Mouse (Mus musculus) liver, embryonic 14.5 days (tissue): ENCODE measurements at regions not wholly inside any gene's neighbourhood (a gene's known extent, or its start where the extent isn't known, plus 50 kb on each side); places are given as distances from the start of the nearest gene placed in this dataset.
"Not testable (repeated sequence)": the region's sequence is repeated elsewhere in the genome, so short reads cannot be mapped to it uniquely, and the experiment has no call there.

Source experiments
- ATAC-seq: fragments of 200-750 bp; cut with Nextera tagmentation; 2 replicates; pipeline ENCODE4 v1.8.0; 2017; ENCODE audit warnings: moderate number of reproducible peaks, mild to moderate bottlenecking, moderate library complexity; ENCODE audit not compliant: insufficient read depth
- DNase-seq, 3 experiments: peaks; one replicate each; pipeline ENCODE4 v3.0.0-alpha.2; 2012 to 2013; ENCODE audit warnings: low read depth in 3 of 3, low spot score in 3 of 3
- H3K27ac ChIP-seq: fragments of 300-500 bp; sonication (generic); 2 replicates; pipeline ENCODE4 v1.5.1; 2014; ENCODE audit warnings: moderate library complexity, mild to moderate bottlenecking, control low read depth, inconsistent platforms
- H3K27me3 ChIP-seq: fragments of 300-500 bp; sonication (generic); 2 replicates; pipeline ENCODE4 v1.6.1; 2014; ENCODE audit warnings: mild to moderate bottlenecking, low read length, moderate library complexity; ENCODE audit not compliant: control insufficient read depth, insufficient read depth
- H3K36me3 ChIP-seq: fragments of 300-500 bp; sonication (generic); replicated peaks from 2 replicates; pipeline ENCODE4 v1.6.1; 2014; ENCODE audit warnings: low read depth; ENCODE audit not compliant: control insufficient read depth, insufficient read depth
- H3K4me1 ChIP-seq, 2 experiments: fragments of 200-500 bp in 1 of 2; fragments of 300-500 bp in 1 of 2; sonication (generic) in 1 of 2; replicated peaks; 2 replicates each; pipeline ENCODE4 v1.6.1; 2012 to 2014; ENCODE audit warnings: antibody characterized with exemption in 1 of 2, inconsistent platforms in 1 of 2, low read length in 1 of 2; ENCODE audit not compliant: control insufficient read depth in 2 of 2, insufficient read depth in 2 of 2
- H3K4me2 ChIP-seq: fragments of 300-500 bp; sonication (generic); 2 replicates; pipeline ENCODE4 v1.6.1; 2014; ENCODE audit warnings: low read depth, mild to moderate bottlenecking, control low read depth, moderate library complexity
- H3K4me3 ChIP-seq, 2 experiments: fragments of 200-500 bp in 1 of 2; fragments of 300-500 bp in 1 of 2; sonication (generic) in 1 of 2; 2 replicates each; pipeline ENCODE4 v1.5.1; 2012 to 2014; ENCODE audit warnings: low read depth in 2 of 2, low read length in 2 of 2, mild to moderate bottlenecking in 2 of 2, control low read depth in 1 of 2, inconsistent platforms in 1 of 2, moderate library complexity in 1 of 2; ENCODE audit not compliant: insufficient read depth in 1 of 2
- H3K9ac ChIP-seq: fragments of 300-500 bp; sonication (generic); replicated peaks from 2 replicates; pipeline ENCODE4 v1.6.1; 2014; ENCODE audit warnings: mild to moderate bottlenecking, control low read depth, moderate library complexity
- H3K9me3 ChIP-seq: fragments of 300-500 bp; sonication (generic); 2 replicates; pipeline ENCODE4 v1.6.1; 2016; ENCODE audit warnings: low read length, mixed read lengths; ENCODE audit not compliant: control insufficient read depth
- CTCF ChIP-seq: IDR thresholded peaks from 2 replicates; pipeline ENCODE4 v1.5.1; 2016; ENCODE audit warnings: antibody characterized with exemption, low read depth, control low read depth
- EP300 ChIP-seq: IDR thresholded peaks from 2 replicates; pipeline ENCODE4 v1.6.1; 2016; ENCODE audit warnings: antibody characterized with exemption, low read depth
- WGBS: fragments of 180-500 bp; shearing (Covaris S2); extraction: QIAGEN DNeasy Blood & Tissue Kit; methylation state at CpG from one replicate; pipeline ENCODE4 v1.1.7; 2014; ENCODE audit not compliant: insufficient replicate concordance; 5-methylcytosine and 5-hydroxymethylcytosine counted together

GRCm38 (mm10) chr13:16464823-16465222 lies 453.2 kb downstream of the Inhba start:
- Histone ChIP-seq H3K27ac (no peak overlapping the region), H3K4me2 (no peak overlapping the region), H3K4me1 (no peaks in the 10 kb centered on the region; a peak in 1 of 4 replicates), H3K36me3 (no peaks in the 10 kb centered on the region), H3K9ac (no peak overlapping the region), H3K4me3 (no peak overlapping the region), H3K9me3 (no peaks in the 10 kb centered on the region), H3K27me3 (no peaks in the 10 kb centered on the region)
- WGBS, result 67% methylated on average over 1 of the region's 1 CpGs
- no peak for ATAC-seq
- no peak for TF ChIP-seq CTCF
- no peak for TF ChIP-seq EP300
- DNase-seq, result no peak

DNA sequence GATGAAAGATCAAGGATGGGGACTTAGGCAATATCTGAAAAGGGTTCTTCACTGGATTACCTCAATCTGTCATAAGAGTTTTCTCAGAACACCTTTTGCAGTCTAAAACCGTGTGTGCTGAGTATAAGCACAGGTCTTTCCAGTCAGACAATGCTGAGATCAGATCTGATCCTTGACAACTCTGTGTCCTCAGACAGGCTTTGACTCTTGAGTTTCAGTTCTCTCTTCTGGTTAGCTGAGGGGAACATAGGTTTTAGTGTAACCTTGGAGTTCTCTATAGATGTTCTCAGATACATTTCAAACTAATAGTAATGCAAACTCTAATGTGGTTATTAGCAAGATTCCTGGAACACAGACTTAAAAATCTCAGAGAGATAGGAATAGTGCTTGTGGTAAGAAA lies 453.7 kb downstream of the Inhba start:
- Histone ChIP-seq H3K4me2 (no peak overlapping the region), H3K4me1 (no peaks in the 10 kb centered on the region; a peak in 1 of 4 replicates), H3K9me3 (no peaks in the 10 kb centered on the region), H3K9ac (no peak overlapping the region), H3K27ac (no peak overlapping the region), H3K36me3 (no peaks in the 10 kb centered on the region), H3K4me3 (no peak overlapping the region), H3K27me3 (no peaks in the 10 kb centered on the region)
- ATAC-seq (no peak), DNase-seq (no peak)
- no peak for TF ChIP-seq CTCF
- TF ChIP-seq EP300, result no peak
- WGBS, result 29% methylated on average over 1 of the region's 1 CpGs

DNA sequence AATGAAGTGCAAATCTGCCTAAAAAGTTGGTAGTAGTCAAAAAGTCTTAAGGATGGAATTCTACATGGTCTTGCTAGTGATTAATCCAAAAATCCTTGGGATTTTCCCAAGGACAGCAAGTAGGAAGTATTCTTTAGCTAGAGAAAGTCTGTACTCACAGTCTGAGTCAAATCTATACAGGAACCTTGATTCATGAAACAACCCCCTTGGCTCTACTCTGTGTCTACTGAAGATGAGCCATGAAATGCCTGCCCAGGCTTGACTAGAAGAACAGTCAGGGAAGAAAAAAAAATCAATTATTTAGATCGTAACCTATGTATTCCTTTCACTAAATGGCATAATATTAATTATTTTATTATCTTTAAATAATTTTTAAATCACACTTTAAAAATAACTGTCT lies 454.2 kb downstream of the Inhba start:
- Histone ChIP-seq H3K4me1 (no peaks in the 10 kb centered on the region), H3K36me3 (no peaks in the 10 kb centered on the region), H3K4me2 (no peak overlapping the region), H3K27me3 (no peaks in the 10 kb centered on the region), H3K27ac (no peak overlapping the region), H3K9me3 (no peaks in the 10 kb centered on the region), H3K9ac (no peak overlapping the region), H3K4me3 (no peak overlapping the region)
- WGBS, result 70% methylated on average over 1 of the region's 1 CpGs
- ATAC-seq (no peak), DNase-seq (no peak)
- TF ChIP-seq CTCF (no peak), EP300 (no peak)

- no peak for DNase-seq
- no peaks in the 10 kb centered on the region for H3K9me3 ChIP-seq
- ATAC-seq, result no peak
- no peaks in the 10 kb centered on the region for H3K36me3 ChIP-seq
- no peak overlapping the region for H3K27ac ChIP-seq
- no peaks in the 10 kb centered on the region for H3K4me1 ChIP-seq
- H3K27me3 ChIP-seq, result no peaks in the 10 kb centered on the region
- TF ChIP-seq CTCF (no peak), EP300 (no peak)
- no peak overlapping the region for H3K9ac ChIP-seq
- no peak overlapping the region for H3K4me3 ChIP-seq
- WGBS, result 33% methylated on average over 1 of the region's 1 CpGs
- H3K4me2 ChIP-seq, result no peak overlapping the region
Observed at GRCm38 (mm10) chr13:16476515-16476914, 464.9 kb downstream of the Inhba start.

- Histone ChIP-seq H3K4me2 (no peak overlapping the region), H3K9ac (no peak overlapping the region), H3K9me3 (no peaks in the 10 kb centered on the region), H3K4me3 (no peak overlapping the region), H3K27me3 (no peaks in the 10 kb centered on the region), H3K4me1 (no peaks in the 10 kb centered on the region), H3K27ac (no peak overlapping the region), H3K36me3 (no peaks in the 10 kb centered on the region)
- TF ChIP-seq EP300, result no peak
- no peak for TF ChIP-seq CTCF
- DNase-seq (no peak), ATAC-seq (no peak)
Observed at GRCm38 (mm10) chr13:16487292-16487691, 475.6 kb downstream of the Inhba start.

GRCm38 (mm10) chr13:16490680-16491079 lies 479.0 kb downstream of the Inhba start:
- not testable (repeated sequence) for ATAC-seq, DNase-seq, H3K27ac ChIP-seq, H3K27me3 ChIP-seq, H3K4me2 ChIP-seq, H3K9me3 ChIP-seq, H3K9ac ChIP-seq, H3K4me3 ChIP-seq, H3K4me1 ChIP-seq, H3K36me3 ChIP-seq
- 39% methylated on average over 6 of the region's 6 CpGs for WGBS
